Comparison of ENCODE assay signal across 14 mouse cellular contexts in genomic region chr11:117112649-117113051, GRCm38 (mm10). TPM values are rescaled to one million over a fixed set of nuclear protein-coding genes. Genes with fewer than 3 reads are reported as not detected.
DNase-seq lines count a peak whose midpoint lies in the region; ATAC-seq and TF ChIP-seq lines count a peak whose summit lies in the region.
"Had no signal": no experiment of that assay in that cellular context is flagged by ENCODE, and none has a peak within 500 bp of the region (broad histone marks: within the 10 kb centered on the region; RNA-seq: fewer than 3 reads in every experiment).

No protein-coding gene starts in this region.

- no peak overlapping the region for H3K4me3 ChIP-seq in liver, embryonic 11.5 days (ENCODE audit: low read depth, low read length)
- H3K4me3 ChIP-seq in liver, postnatal 0 days (ENCODE audit: low read depth, low read length), result no peak overlapping the region
- H3K4me3 ChIP-seq in MEL (ENCODE audit: control insufficient read depth in 1 of 2, insufficient read depth in 1 of 2, low read depth in 2 of 2, low read length in 2 of 2) (peak overlapping the region in 1 of 2 experiments; percentile 51; a peak in 2 of 4 replicates), myocyte (no peak overlapping the region)
- no peak overlapping the region for H3K4me3 ChIP-seq in limb, embryonic 12.5 days (replicated peaks)
- H3K4me3 ChIP-seq: forebrain, embryonic 15.5 days; hindbrain, embryonic 12.5 days had no signal

- peak overlapping the region; percentile 49 for H3K27ac ChIP-seq in liver, embryonic 11.5 days (ENCODE audit: low read depth, low read length)
- H3K27ac ChIP-seq in liver, postnatal 0 days (ENCODE audit: low read depth), result no peak overlapping the region
- peak overlapping the region; percentile 95 for H3K27ac ChIP-seq in MEL (ENCODE audit: control insufficient read depth, low read depth, low read length)
- H3K27ac ChIP-seq in limb, embryonic 12.5 days, result peak overlapping the region; percentile 98
- H3K27ac ChIP-seq: forebrain, embryonic 15.5 days had no signal

- H3K79me2 ChIP-seq in MEL (ENCODE audit: control insufficient read depth, insufficient read depth, low read length, poor library complexity) (peaks cover 16% of the 10 kb centered on the region), myocyte (ENCODE audit: control insufficient read depth, insufficient read depth) (peaks cover 23% of the 10 kb centered on the region)

- no peak for TF ChIP-seq CTCF in liver, postnatal 0 days (IDR thresholded peaks at IDR 0.05; ENCODE audit: low read depth)
- no peak for TF ChIP-seq CTCF in MEL (IDR thresholded peaks at IDR 0.05 in 2 of 3, conservative IDR thresholded peaks at IDR 0.05 in 1 of 3; ENCODE audit: control insufficient read depth in 1 of 3, insufficient read depth in 1 of 3, low read depth in 2 of 3, low read length in 3 of 3, poor library complexity in 1 of 3, severe bottlenecking in 1 of 3)

- no peak overlapping the region; the same call in 1 of the 2 replicates for H3K9ac ChIP-seq in liver, embryonic 11.5 days (ENCODE audit: low read depth, low read length)
- no peak overlapping the region for H3K9ac ChIP-seq in liver, postnatal 0 days (replicated peaks)
- peak overlapping the region; percentile 70 for H3K9ac ChIP-seq in MEL (ENCODE audit: control insufficient read depth, low read depth, low read length, poor library complexity, severe bottlenecking)
- H3K9ac ChIP-seq in limb, embryonic 12.5 days (replicated peaks), result no peak overlapping the region
- H3K9ac ChIP-seq: forebrain, embryonic 15.5 days; hindbrain, embryonic 12.5 days had no signal

- no peaks in the 10 kb centered on the region for H3K27me3 ChIP-seq in liver, embryonic 11.5 days (replicated peaks; ENCODE audit: control insufficient read depth, insufficient read depth, low read length)
- no peaks in the 10 kb centered on the region for H3K27me3 ChIP-seq in liver, postnatal 0 days (ENCODE audit: insufficient read depth, low read length)
- H3K27me3 ChIP-seq in MEL (ENCODE audit: control insufficient read depth in 1 of 2, insufficient read depth in 2 of 2, low read length in 2 of 2) (no peaks in the 10 kb centered on the region), myocyte (ENCODE audit: control insufficient read depth, insufficient read depth, insufficient read length) (no peaks in the 10 kb centered on the region)
- H3K27me3 ChIP-seq in limb, embryonic 12.5 days, result no peaks in the 10 kb centered on the region
- H3K27me3 ChIP-seq: forebrain, embryonic 15.5 days; hindbrain, embryonic 12.5 days had no signal

- WGBS in liver, embryonic 11.5 days, result 31% methylated on average over 3 of the region's 3 CpGs
- WGBS in liver, postnatal 0 days (ENCODE audit: insufficient replicate concordance), result 61% methylated on average over 3 of the region's 3 CpGs
- WGBS in limb, embryonic 12.5 days, result 35% methylated on average over 3 of the region's 3 CpGs

- no peaks in the 10 kb centered on the region for H3K9me3 ChIP-seq in liver, embryonic 11.5 days (ENCODE audit: control insufficient read depth, low read length)
- no peaks in the 10 kb centered on the region for H3K9me3 ChIP-seq in liver, postnatal 0 days (ENCODE audit: low read length)
- no peaks in the 10 kb centered on the region for H3K9me3 ChIP-seq in MEL (replicated peaks; ENCODE audit: insufficient read depth, low read length)
- no peaks in the 10 kb centered on the region for H3K9me3 ChIP-seq in limb, embryonic 12.5 days
- H3K9me3 ChIP-seq: forebrain, embryonic 15.5 days; hindbrain, embryonic 12.5 days had no signal

- H3K4me2 ChIP-seq in liver, embryonic 11.5 days, result peak overlapping the region; percentile 31; the same call in 1 of the 2 replicates
- no peak overlapping the region for H3K4me2 ChIP-seq in liver, postnatal 0 days (ENCODE audit: low read depth, low read length)
- H3K4me2 ChIP-seq in limb, embryonic 12.5 days, result no peak overlapping the region
- H3K4me2 ChIP-seq in myocyte (ENCODE audit: low read depth), result peak overlapping the region; percentile 8
- H3K4me2 ChIP-seq: forebrain, embryonic 15.5 days; hindbrain, embryonic 12.5 days had no signal

- no peak for TF ChIP-seq EP300 in liver, postnatal 0 days (IDR thresholded peaks at IDR 0.05; ENCODE audit: low read depth)
- TF ChIP-seq EP300 in MEL (IDR thresholded peaks at IDR 0.05; ENCODE audit: low read depth in 1 of 2, low read length in 2 of 2), result peak; percentile 98 to 99

- H3K36me3 ChIP-seq in liver, embryonic 11.5 days (ENCODE audit: control insufficient read depth, insufficient read depth, low read length), result no peaks in the 10 kb centered on the region; the same call in 1 of the 2 replicates
- peaks cover 5% of the 10 kb centered on the region; the same call in 1 of the 2 replicates for H3K36me3 ChIP-seq in liver, postnatal 0 days (replicated peaks; ENCODE audit: insufficient read depth, low read length)
- H3K36me3 ChIP-seq in MEL (ENCODE audit: control insufficient read depth in 1 of 2, insufficient read depth in 2 of 2, low read length in 2 of 2) (peaks cover 0 to 62% of the 10 kb centered on the region in 2 experiments; a peak in 2 of 4 replicates), myocyte (ENCODE audit: control insufficient read depth, insufficient read depth) (no peaks in the 10 kb centered on the region)
- peaks cover 6% of the 10 kb centered on the region; the same call in 1 of the 2 replicates for H3K36me3 ChIP-seq in limb, embryonic 12.5 days
- H3K36me3 ChIP-seq: forebrain, embryonic 15.5 days had no signal

- no peak for TF ChIP-seq RAD21 in MEL (IDR thresholded peaks at IDR 0.05; ENCODE audit: low read depth, low read length)

- no peak overlapping the region for H3ac ChIP-seq in myocyte (ENCODE audit: control insufficient read depth, insufficient read length)

- TF ChIP-seq POLR2A in MEL (IDR thresholded peaks at IDR 0.05; ENCODE audit: control insufficient read depth in 1 of 2, insufficient read depth in 1 of 2, low read depth in 1 of 2, low read length in 2 of 2, poor library complexity in 1 of 2) (peak in 1 of 2 experiments; percentile 31; a peak in 1 of 4 replicates), myocyte (IDR thresholded peaks at IDR 0.05; ENCODE audit: insufficient read length, low read depth) (no peak)

- no peak for DNase-seq in liver, embryonic 11.5 days (ENCODE audit: low spot score)
- no peak for DNase-seq in liver, postnatal 0 days
- DNase-seq in MEL (ENCODE audit: low read depth, low spot score), result peak; percentile 92
- DNase-seq in frontal cortex, postnatal 14 days (ENCODE audit: low spot score in 2 of 2), result no peak
- no peak for DNase-seq in spleen, postnatal 36 days (ENCODE audit: low spot score in 2 of 2)
- DNase-seq: adrenal gland, postnatal 25 days; cerebellum, postnatal 36 days; gastrocnemius, postnatal 36 days; kidney, adult 11 months; lung, adult 18-20 months had no signal

- no peak for ATAC-seq in liver, embryonic 11.5 days (replicated peaks; ENCODE audit: low FRiP score)
- ATAC-seq in liver, postnatal 0 days, result no peak
- no peak for ATAC-seq in limb, embryonic 12.5 days (ENCODE audit: insufficient number of reproducible peaks, insufficient read depth, low FRiP score, low TSS enrichment, low read depth)
- ATAC-seq: forebrain, embryonic 15.5 days had no signal

- H3K4me1 ChIP-seq in liver, embryonic 11.5 days (replicated peaks; ENCODE audit: control insufficient read depth, insufficient read depth, low read length), result peaks cover 43% of the 10 kb centered on the region
- H3K4me1 ChIP-seq in liver, postnatal 0 days (ENCODE audit: insufficient read depth), result peaks cover 46% of the 10 kb centered on the region
- peaks cover 35 to 60% of the 10 kb centered on the region in 2 experiments for H3K4me1 ChIP-seq in MEL (ENCODE audit: control insufficient read depth in 1 of 2, insufficient read depth in 2 of 2, low read length in 2 of 2)
- peaks cover 56% of the 10 kb centered on the region for H3K4me1 ChIP-seq in limb, embryonic 12.5 days (replicated peaks)

TF ChIP-seq in MEL, 35 proteins besides CTCF, POLR2A, EP300 and RAD21 (continues in another document):
- 0 out of 2 replicates have a peak, but pooled peaks have one; percentile 19 for TF ChIP-seq GABPA (IDR thresholded peaks at IDR 0.05; ENCODE audit: low read depth, low read length)
- TF ChIP-seq MAFK (IDR thresholded peaks at IDR 0.05; ENCODE audit: borderline replicate concordance, low read depth, low read length), result peak; percentile 92
- 0 out of 2 replicates have a peak, but pooled peaks have one; percentile 15 for TF ChIP-seq MEF2A (IDR thresholded peaks at IDR 0.05; ENCODE audit: extremely low read depth, insufficient replicate concordance, low read depth, low read length, poor library complexity, severe bottlenecking)
- no peak for TF ChIP-seq POLR2AphosphoS5 (IDR thresholded peaks at IDR 0.05; ENCODE audit: borderline replicate concordance, low read depth, low read length)
- peak; percentile 84 for TF ChIP-seq BHLHE40 (IDR thresholded peaks at IDR 0.05; ENCODE audit: borderline replicate concordance, low read depth, low read length)
- no peak for TF ChIP-seq USF2 (IDR thresholded peaks at IDR 0.05; ENCODE audit: borderline replicate concordance in 1 of 2, insufficient read depth in 1 of 2, low read depth in 1 of 2, low read length in 2 of 2)
- peak; percentile 64; the same call in 1 of the 2 replicates for TF ChIP-seq ZKSCAN1 (IDR thresholded peaks at IDR 0.05; ENCODE audit: low read depth, low read length)

TF ChIP-seq in myocyte, 11 proteins besides CTCF, POLR2A, EP300 and RAD21:
- no peak for TF ChIP-seq SRF (IDR thresholded peaks at IDR 0.05; ENCODE audit: control insufficient read depth, insufficient read length, low read depth)
- TF ChIP-seq USF1 (IDR thresholded peaks at IDR 0.05; ENCODE audit: low read depth), result no peak
- TF ChIP-seq REST (IDR thresholded peaks at IDR 0.05; ENCODE audit: insufficient read depth, insufficient read length), result no peak
- peak; percentile 50 for TF ChIP-seq TCF12 (IDR thresholded peaks at IDR 0.05; ENCODE audit: insufficient read depth, poor library complexity, severe bottlenecking)
- peak in 2 of 3 experiments; percentile 84 to 94 for TF ChIP-seq MYOG (IDR thresholded peaks at IDR 0.05; ENCODE audit: control insufficient read depth in 1 of 3, insufficient read depth in 1 of 3, insufficient read length in 2 of 3, low read depth in 2 of 3)
- TF ChIP-seq CEBPB (IDR thresholded peaks at IDR 0.05; ENCODE audit: insufficient read depth, poor library complexity, severe bottlenecking), result no peak
- TF ChIP-seq MYOD1 (IDR thresholded peaks at IDR 0.05; ENCODE audit: control insufficient read depth in 1 of 3, insufficient read length in 2 of 3, low read depth in 2 of 3), result peak; percentile 60 to 86 (median 68)
- TF ChIP-seq E2F4 (IDR thresholded peaks at IDR 0.05; ENCODE audit: insufficient read depth), result no peak

RNA-seq across cellular contexts. Expression of gene Sec14l1, which starts 2.3 kb away (rescaled TPM):
- 20.9 and 22.8 TPM in 2 replicates for polyA plus RNA-seq in liver, embryonic 11.5 days (2014; fragmentation: Nextera tagmentation; extraction: Ambion mirVana)
- polyA plus RNA-seq in liver, postnatal 0 days (2015; fragmentation: Nextera tagmentation; extraction: Ambion mirVana), result 8.2 and 9.2 TPM in 2 replicates
- total RNA-seq in MEL (2012; rRNA removed), result 42.0 and 44.6 TPM in 2 replicates
- polyA plus RNA-seq in MEL (2012; ENCODE audit: insufficient read depth in 1 of 2, insufficient read length in 2 of 2, low read depth in 1 of 2, low replicate concordance in 2 of 2, missing spikeins in 1 of 2), result 10 to 100 TPM in 1 of 2 experiments, not detected in 1; 55.9 TPM
- 52.6 and 57.5 TPM in 2 replicates for polyA plus RNA-seq in limb, embryonic 12.5 days (2016; fragmentation: Nextera tagmentation; extraction: Ambion mirVana)
- 84.8 TPM for polyA plus RNA-seq in myocyte (2012; fragmentation: generic; extraction: Trizol)

Comparison
In these comparisons a context has a peak if more than half of its experiments do, and no peak if none do; other contexts are left out.
1. H3K4me2 ChIP-seq: peak in liver, embryonic 11.5 days (single experiment) and myocyte (single experiment); none in liver, postnatal 0 days (single experiment) and limb, embryonic 12.5 days (single experiment).